ENCODE assay signal across 29 mouse cellular contexts in genomic region chr13:64083331-64083730, GRCm38 (mm10). TPM values are rescaled to one million over a fixed set of nuclear protein-coding genes. Genes with fewer than 3 reads are reported as not detected.
DNase-seq lines count a peak whose midpoint lies in the region; ATAC-seq lines count a peak whose summit lies in the region.
"Had no signal": no experiment of that assay in that cellular context is flagged by ENCODE, and none has a peak within 500 bp of the region (broad histone marks: within the 10 kb centered on the region; RNA-seq: fewer than 3 reads in every experiment).

No protein-coding gene starts in this region.

- H3K36me3 ChIP-seq in lung, embryonic 15.5 days = no peaks in the 10 kb centered on the region
- H3K36me3 ChIP-seq: embryonic facial prominence, embryonic 10.5 days; embryonic facial prominence, embryonic 13.5 days; forebrain, embryonic 12.5 days; forebrain, embryonic 15.5 days; heart, embryonic 12.5 days; heart, embryonic 15.5 days; hindbrain, embryonic 10.5 days; hindbrain, embryonic 13.5 days had no signal

- peak overlapping the region; percentile 93; the same call in 1 of the 2 replicates for H3K27ac ChIP-seq in lung, embryonic 15.5 days
- H3K27ac ChIP-seq: embryonic facial prominence, embryonic 10.5 days; embryonic facial prominence, embryonic 13.5 days; forebrain, embryonic 12.5 days; forebrain, embryonic 15.5 days; heart, embryonic 15.5 days; hindbrain, embryonic 10.5 days; hindbrain, embryonic 13.5 days had no signal

- H3K4me2 ChIP-seq in lung, embryonic 15.5 days = no peak overlapping the region
- H3K4me2 ChIP-seq: embryonic facial prominence, embryonic 13.5 days; forebrain, embryonic 12.5 days; forebrain, embryonic 15.5 days; heart, embryonic 12.5 days; heart, embryonic 15.5 days; hindbrain, embryonic 13.5 days had no signal

- H3K27me3 ChIP-seq in lung, embryonic 15.5 days = no peaks in the 10 kb centered on the region
- H3K27me3 ChIP-seq: embryonic facial prominence, embryonic 13.5 days; forebrain, embryonic 12.5 days; forebrain, embryonic 15.5 days; heart, embryonic 12.5 days; heart, embryonic 15.5 days; hindbrain, embryonic 13.5 days had no signal

- peaks cover 11% of the 10 kb centered on the region for H3K4me1 ChIP-seq in lung, embryonic 15.5 days

- H3K9me3 ChIP-seq in lung, embryonic 15.5 days = no peaks in the 10 kb centered on the region
- H3K9me3 ChIP-seq: embryonic facial prominence, embryonic 10.5 days; embryonic facial prominence, embryonic 13.5 days; forebrain, embryonic 12.5 days; forebrain, embryonic 15.5 days; heart, embryonic 12.5 days; heart, embryonic 15.5 days; hindbrain, embryonic 10.5 days; hindbrain, embryonic 13.5 days had no signal

- WGBS in lung, embryonic 15.5 days = 72% methylated on average over 3 of the region's 3 CpGs

- no peak for ATAC-seq in lung, embryonic 15.5 days (ENCODE audit: borderline replicate concordance, extremely low read depth, low FRiP score, low TSS enrichment)
- ATAC-seq in inflammation-experienced regulatory T-cells, adult 6 months = no peak
- ATAC-seq: activated CD4-positive, CD25-positive, alpha-beta regulatory T cell, adult 4 months; forebrain, embryonic 15.5 days; hindbrain, embryonic 16.5 days had no signal

- peak; percentile 82 to 87 for DNase-seq in adrenal gland, adult (ENCODE audit: inconsistent age in 2 of 2, low spot score in 1 of 2)
- DNase-seq in adrenal gland, adult 18-20 months (ENCODE audit: low spot score in 2 of 2) = no peak
- DNase-seq in lung, postnatal 25 days (ENCODE audit: low spot score) = no peak
- DNase-seq in adrenal gland, postnatal 14 days = peak; percentile 58
- DNase-seq in right cerebral cortex, postnatal 10 days (ENCODE audit: low spot score in 2 of 2) = no peak
- DNase-seq: cerebellum, adult 11-12 months; cerebellum, adult 8-10 months; cerebellum, postnatal 10 days; cerebellum, postnatal 36 days; embryo, embryonic 11 days; gastrocnemius, postnatal 25 days; heart, adult 18-20 months; heart, postnatal 10 days; heart, postnatal 36 days had no signal

- H3K4me3 ChIP-seq in lung, embryonic 15.5 days = no peak overlapping the region
- H3K4me3 ChIP-seq: embryonic facial prominence, embryonic 10.5 days; embryonic facial prominence, embryonic 13.5 days; erythroblast, embryonic 14.5 days; forebrain, embryonic 12.5 days; forebrain, embryonic 15.5 days; heart, embryonic 12.5 days; heart, embryonic 15.5 days; hindbrain, embryonic 10.5 days; hindbrain, embryonic 13.5 days had no signal

- H3K9ac ChIP-seq in lung, embryonic 15.5 days = no peak overlapping the region
- H3K9ac ChIP-seq: embryonic facial prominence, embryonic 13.5 days; forebrain, embryonic 12.5 days; forebrain, embryonic 15.5 days; heart, embryonic 12.5 days; heart, embryonic 15.5 days; hindbrain, embryonic 13.5 days had no signal

RNA-seq across cellular contexts. Expression of gene Hsd17b3, which starts 5.7 kb away (rescaled TPM):
- 1 to 10 TPM in 1 of 2 experiments, under 1 TPM in 1; 0.74 to 2.2 TPM for total RNA-seq in adrenal gland, adult 18-20 months (2021)
- polyA plus RNA-seq in lung, embryonic 15.5 days (2015; fragmentation: Nextera tagmentation; extraction: Ambion mirVana) = not detected in 2 replicates
- total RNA-seq in adrenal gland, postnatal 14 days (2021) = 0.68 TPM in 1 of 2 replicates, not detected in the other
- polyA plus RNA-seq in inflammation-experienced regulatory T-cells, adult 6 months (2017; shearing (Covaris generic)) = not detected
- total RNA-seq: gastrocnemius, adult 8-10 months; gastrocnemius, postnatal 25 days; heart, adult 18-20 months; heart, postnatal 10 days; heart, postnatal 36 days had no signal
- polyA plus RNA-seq: activated CD4-positive, CD25-positive, alpha-beta regulatory T cell, adult 4 months; cortical plate, adult 2 months; embryonic facial prominence, embryonic 10.5 days; embryonic facial prominence, embryonic 13.5 days; erythroblast, embryonic 14.5 days; forebrain, embryonic 12.5 days; forebrain, embryonic 15.5 days; heart, embryonic 12.5 days; heart, embryonic 15.5 days; hindbrain, embryonic 10.5 days; hindbrain, embryonic 13.5 days; hindbrain, embryonic 16.5 days had no signal

RNA-seq across cellular contexts. Expression of gene Slc35d2, which starts 45.8 kb away (rescaled TPM):
- 1 to 10 TPM; 4.3 to 7.7 TPM for total RNA-seq in adrenal gland, adult 18-20 months (2021)
- 4.7 and 4.8 TPM in 2 replicates for polyA plus RNA-seq in lung, embryonic 15.5 days (2015; fragmentation: Nextera tagmentation; extraction: Ambion mirVana)
- total RNA-seq in adrenal gland, postnatal 14 days (2021) = 8.6 and 9.2 TPM in 2 replicates
- polyA plus RNA-seq in inflammation-experienced regulatory T-cells, adult 6 months (2017; shearing (Covaris generic)) = 10 to 100 TPM; 42.2 to 65.3 (median 46.6) TPM

Comparison
In these comparisons a context has a peak if more than half of its experiments do, and no peak if none do; other contexts are left out.
1. DNase-seq: peak in adrenal gland, adult (2 of 2) and adrenal gland, postnatal 14 days (single experiment); none in adrenal gland, adult 18-20 months (0 of 2), lung, postnatal 25 days (single experiment) and right cerebral cortex, postnatal 10 days (0 of 2).